Mouse (Mus musculus): Measurements from ENCODE around the gene Cacna1f. TPM values are rescaled to one million over a fixed set of nuclear protein-coding genes. Genes with fewer than 3 reads are reported as not detected.

The Cacna1f gene
- total and polyA plus RNA-seq, 3 experiments, result 0.21 TPM; not detected in 2

GRCm38 (mm10) chrX:7610035-7610434, 3.2 kb downstream of the Cacna1f start:
- Histone ChIP-seq H3K9me3 (replicated peaks; ENCODE audit: low read length) (no peaks in the 10 kb centered on the region), H3K4me1 (ENCODE audit: control insufficient read depth in 1 of 2, insufficient read depth in 2 of 2) (no peaks in the 10 kb centered on the region), H3K27ac (ENCODE audit: insufficient read depth, low read depth) (no peak overlapping the region), H3K9ac (ENCODE audit: insufficient read depth, low read depth) (no peak overlapping the region), H3K4me2 (ENCODE audit: insufficient read depth, low read depth, poor library complexity, severe bottlenecking) (no peak overlapping the region), H3K36me3 (replicated peaks in 1 of 2; ENCODE audit: control insufficient read depth in 1 of 2, insufficient read depth in 1 of 2, low read length in 1 of 2) (no peaks in the 10 kb centered on the region), H3K27me3 (replicated peaks) (peaks cover 6% of the 10 kb centered on the region), H3K79me2 (replicated peaks; ENCODE audit: control insufficient read depth, extremely low read depth, insufficient read depth, poor library complexity, severe bottlenecking) (no peaks in the 10 kb centered on the region), H3K4me3 (replicated peaks in 1 of 3; ENCODE audit: low read depth in 2 of 3, low read length in 2 of 3, poor library complexity in 1 of 3) (no peak overlapping the region)
- no peak for DNase-seq (ENCODE audit: extremely low read depth)
- in situ Hi-C loops (cut with MboI; ENCODE audit: low pct_ligation_motif_present, low pct_unique_long_range_greater_than_20kb, low sequenced_read_pairs) (no loop called here), dilution Hi-C loops (cut with MboI; ENCODE audit: extremely low pct_ligation_motif_present, extremely low pct_unique_long_range_greater_than_20kb, low sequenced_read_pairs) (no loop called here)
- TF ChIP-seq NELFE (IDR thresholded peaks at IDR 0.05; ENCODE audit: low read depth, low read length), result no peak
- no peak for TF ChIP-seq ZMIZ1 (IDR thresholded peaks at IDR 0.05; ENCODE audit: low read depth, low read length)
- no peak for TF ChIP-seq POLR2A (IDR thresholded peaks at IDR 0.05; ENCODE audit: low read depth, low read length)
- TF ChIP-seq PAX5 (IDR thresholded peaks at IDR 0.05; ENCODE audit: low read length), result no peak
- no peak for TF ChIP-seq UBTF (IDR thresholded peaks at IDR 0.05; ENCODE audit: low read depth, low read length)

DNA sequence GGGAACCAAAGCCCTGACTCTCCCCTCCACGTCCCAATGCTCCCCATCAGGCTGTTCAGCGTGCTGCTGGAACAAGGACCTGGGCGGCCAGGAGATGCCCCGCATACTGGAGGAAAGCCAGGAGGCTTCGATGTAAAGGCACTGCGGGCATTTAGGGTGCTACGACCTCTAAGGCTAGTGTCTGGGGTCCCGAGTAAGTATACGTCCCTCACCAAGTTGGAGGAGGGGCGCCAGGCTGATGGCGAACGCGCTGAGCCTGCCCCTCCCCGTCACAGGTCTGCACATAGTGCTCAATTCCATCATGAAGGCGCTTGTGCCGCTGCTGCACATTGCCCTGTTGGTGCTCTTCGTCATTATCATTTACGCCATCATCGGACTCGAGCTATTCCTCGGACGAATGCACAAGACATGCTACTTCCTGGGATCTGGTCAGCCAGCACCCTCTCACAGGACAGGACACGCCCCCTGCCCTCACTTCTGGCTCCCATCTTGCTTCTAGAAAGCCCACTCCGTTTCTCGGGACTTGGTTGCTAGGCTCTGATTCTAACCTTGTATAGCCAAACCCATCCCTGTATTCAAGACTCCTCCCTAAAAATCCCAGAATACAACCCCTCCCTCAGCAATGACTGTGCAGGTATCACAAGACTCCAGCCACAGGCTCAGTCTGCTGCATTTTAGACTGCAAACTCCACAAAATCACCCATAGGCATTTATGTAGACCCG, 3.8 kb downstream of the Cacna1f start:
- Histone ChIP-seq H3K27me3 (replicated peaks) (peaks cover 6% of the 10 kb centered on the region), H3K9me3 (replicated peaks; ENCODE audit: low read length) (no peaks in the 10 kb centered on the region), H3K79me2 (replicated peaks; ENCODE audit: control insufficient read depth, extremely low read depth, insufficient read depth, poor library complexity, severe bottlenecking) (no peaks in the 10 kb centered on the region), H3K4me3 (replicated peaks in 1 of 3; ENCODE audit: low read depth in 2 of 3, low read length in 2 of 3, poor library complexity in 1 of 3) (no peak overlapping the region), H3K27ac (ENCODE audit: insufficient read depth, low read depth) (no peak overlapping the region), H3K9ac (ENCODE audit: insufficient read depth, low read depth) (no peak overlapping the region), H3K36me3 (replicated peaks in 1 of 2; ENCODE audit: control insufficient read depth in 1 of 2, insufficient read depth in 1 of 2, low read length in 1 of 2) (no peaks in the 10 kb centered on the region), H3K4me2 (ENCODE audit: insufficient read depth, low read depth, poor library complexity, severe bottlenecking) (no peak overlapping the region), H3K4me1 (ENCODE audit: control insufficient read depth in 1 of 2, insufficient read depth in 2 of 2) (no peaks in the 10 kb centered on the region)
- TF ChIP-seq SIN3A (IDR thresholded peaks at IDR 0.05; ENCODE audit: low read length) (no peak), POLR2AphosphoS2 (IDR thresholded peaks at IDR 0.05; ENCODE audit: low read depth, low read length) (no peak), NRF1 (IDR thresholded peaks at IDR 0.05; ENCODE audit: low read depth, low read length) (no peak), CHD1 (IDR thresholded peaks at IDR 0.05; ENCODE audit: low read depth, low read length) (no peak), MAFK (IDR thresholded peaks at IDR 0.05; ENCODE audit: insufficient replicate concordance, low read length) (no peak), CHD2 (IDR thresholded peaks at IDR 0.05; ENCODE audit: low read length) (no peak), ZNF384 (IDR thresholded peaks at IDR 0.05; ENCODE audit: low read depth, low read length) (no peak), TCF12 (IDR thresholded peaks at IDR 0.05; ENCODE audit: low read depth, low read length) (no peak), E2F4 (IDR thresholded peaks at IDR 0.05; ENCODE audit: insufficient replicate concordance, low read depth, low read length) (no peak), HCFC1 (IDR thresholded peaks at IDR 0.05; ENCODE audit: low read depth, low read length) (no peak)
- dilution Hi-C loops (cut with MboI; ENCODE audit: extremely low pct_ligation_motif_present, extremely low pct_unique_long_range_greater_than_20kb, low sequenced_read_pairs), result no loop called here
- DNase-seq (ENCODE audit: extremely low read depth), result no peak
- in situ Hi-C loops (cut with MboI; ENCODE audit: low pct_ligation_motif_present, low pct_unique_long_range_greater_than_20kb, low sequenced_read_pairs), result no loop called here
